Mouse (Mus musculus): Measurements from ENCODE around the gene Bmpr1b. TPM values are rescaled to one million over a fixed set of nuclear protein-coding genes. Genes with fewer than 3 reads are reported as not detected.

Bmpr1b gene
- polyA plus RNA-seq, 1 experiment, result not detected

- Histone ChIP-seq H3K27ac (ENCODE audit: control insufficient read depth, insufficient read depth, low read depth, low read length, poor library complexity) (no peak overlapping the region), H3K4me3 (replicated peaks; ENCODE audit: control insufficient read depth, low read depth, low read length) (no peak overlapping the region), H3K4me1 (ENCODE audit: control insufficient read depth, insufficient read depth, low read length) (no peaks in the 10 kb centered on the region)
- TF ChIP-seq CTCF (IDR thresholded peaks at IDR 0.05; ENCODE audit: control insufficient read depth, insufficient read depth, low read length) (no peak), POLR2A (IDR thresholded peaks at IDR 0.05; ENCODE audit: borderline replicate concordance, control insufficient read depth, low read depth, low read length) (no peak)
- 83% methylated on average over 10 of the region's 10 CpGs for WGBS
Observed at GRCm38 (mm10) chr3:142104027-142104805, 65.0 kb downstream of the Bmpr1b start.

GRCm38 (mm10) chr3:142103622-142104021, 65.6 kb downstream of the Bmpr1b start:
- no peak overlapping the region for H3K27ac ChIP-seq (ENCODE audit: control insufficient read depth, insufficient read depth, low read depth, low read length, poor library complexity)
- no peak overlapping the region for H3K4me3 ChIP-seq (replicated peaks; ENCODE audit: control insufficient read depth, low read depth, low read length)
- H3K4me1 ChIP-seq (ENCODE audit: control insufficient read depth, insufficient read depth, low read length), result no peaks in the 10 kb centered on the region
- TF ChIP-seq POLR2A (IDR thresholded peaks at IDR 0.05; ENCODE audit: borderline replicate concordance, control insufficient read depth, low read depth, low read length) (no peak), CTCF (IDR thresholded peaks at IDR 0.05; ENCODE audit: control insufficient read depth, insufficient read depth, low read length) (no peak)
- 81% methylated on average over 4 of the region's 4 CpGs for WGBS

- H3K4me1 ChIP-seq (ENCODE audit: control insufficient read depth, insufficient read depth, low read length), result no peaks in the 10 kb centered on the region
- WGBS, result 71% methylated on average over 2 of the region's 2 CpGs
- H3K27ac ChIP-seq (ENCODE audit: control insufficient read depth, insufficient read depth, low read depth, low read length, poor library complexity), result no peak overlapping the region
- TF ChIP-seq CTCF (IDR thresholded peaks at IDR 0.05; ENCODE audit: control insufficient read depth, insufficient read depth, low read length) (no peak), POLR2A (IDR thresholded peaks at IDR 0.05; ENCODE audit: borderline replicate concordance, control insufficient read depth, low read depth, low read length) (no peak)
- H3K4me3 ChIP-seq (replicated peaks; ENCODE audit: control insufficient read depth, low read depth, low read length), result no peak overlapping the region
Observed at GRCm38 (mm10) chr3:142099151-142099550, 70.1 kb downstream of the Bmpr1b start.

- Histone ChIP-seq H3K4me1 (ENCODE audit: control insufficient read depth, insufficient read depth, low read length) (no peaks in the 10 kb centered on the region), H3K4me3 (replicated peaks; ENCODE audit: control insufficient read depth, low read depth, low read length) (no peak overlapping the region), H3K27ac (ENCODE audit: control insufficient read depth, insufficient read depth, low read depth, low read length, poor library complexity) (no peak overlapping the region)
- 78% methylated on average over 4 of the region's 4 CpGs for WGBS
- TF ChIP-seq POLR2A (IDR thresholded peaks at IDR 0.05; ENCODE audit: borderline replicate concordance, control insufficient read depth, low read depth, low read length) (no peak), CTCF (IDR thresholded peaks at IDR 0.05; ENCODE audit: control insufficient read depth, insufficient read depth, low read length) (no peak)
Observed at GRCm38 (mm10) chr3:142094049-142094448, 75.2 kb downstream of the Bmpr1b start.

GRCm38 (mm10) chr3:142089684-142090083, 79.5 kb downstream of the Bmpr1b start:
- no peaks in the 10 kb centered on the region for H3K4me1 ChIP-seq (ENCODE audit: control insufficient read depth, insufficient read depth, low read length)
- TF ChIP-seq POLR2A (IDR thresholded peaks at IDR 0.05; ENCODE audit: borderline replicate concordance, control insufficient read depth, low read depth, low read length) (no peak), CTCF (IDR thresholded peaks at IDR 0.05; ENCODE audit: control insufficient read depth, insufficient read depth, low read length) (no peak)
- whole genome bisulfite sequencing, result 92% methylated on average over 4 of the region's 4 CpGs

DNA sequence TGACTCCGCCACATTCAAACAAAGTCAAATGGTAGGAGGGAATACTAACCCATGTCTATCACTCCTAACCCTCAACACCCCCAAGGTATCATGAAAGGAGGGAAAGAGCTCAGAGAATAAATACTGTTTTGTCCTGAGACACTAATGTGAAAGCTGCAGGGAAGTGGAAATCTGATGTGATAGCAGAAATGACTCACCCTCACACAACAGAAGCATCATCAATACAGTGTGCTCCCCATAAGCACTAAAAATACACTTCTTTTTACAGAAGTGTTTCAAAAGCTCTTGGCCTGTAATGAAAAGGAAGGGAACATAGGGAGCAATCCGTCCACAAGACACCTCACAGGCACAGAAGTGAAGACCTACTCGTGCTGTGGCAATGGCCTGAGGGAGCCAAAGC, 83.3 kb downstream of the Bmpr1b start:
- no peak for TF ChIP-seq CTCF (IDR thresholded peaks at IDR 0.05; ENCODE audit: control insufficient read depth, insufficient read depth, low read length)
- TF ChIP-seq POLR2A (IDR thresholded peaks at IDR 0.05; ENCODE audit: borderline replicate concordance, control insufficient read depth, low read depth, low read length), result no peak
- H3K4me3 ChIP-seq (replicated peaks; ENCODE audit: control insufficient read depth, low read depth, low read length), result no peak overlapping the region
- H3K4me1 ChIP-seq (ENCODE audit: control insufficient read depth, insufficient read depth, low read length), result no peaks in the 10 kb centered on the region
- H3K27ac ChIP-seq (ENCODE audit: control insufficient read depth, insufficient read depth, low read depth, low read length, poor library complexity), result no peak overlapping the region
- 82% methylated on average over 3 of the region's 3 CpGs for WGBS

More at GRCm38 (mm10) chr3:142089684-142090083, 79.5 kb downstream of the Bmpr1b start:
- Histone ChIP-seq H3K4me3 (replicated peaks; ENCODE audit: control insufficient read depth, low read depth, low read length) (no peak overlapping the region), H3K27ac (ENCODE audit: control insufficient read depth, insufficient read depth, low read depth, low read length, poor library complexity) (no peak overlapping the region)

DNA sequence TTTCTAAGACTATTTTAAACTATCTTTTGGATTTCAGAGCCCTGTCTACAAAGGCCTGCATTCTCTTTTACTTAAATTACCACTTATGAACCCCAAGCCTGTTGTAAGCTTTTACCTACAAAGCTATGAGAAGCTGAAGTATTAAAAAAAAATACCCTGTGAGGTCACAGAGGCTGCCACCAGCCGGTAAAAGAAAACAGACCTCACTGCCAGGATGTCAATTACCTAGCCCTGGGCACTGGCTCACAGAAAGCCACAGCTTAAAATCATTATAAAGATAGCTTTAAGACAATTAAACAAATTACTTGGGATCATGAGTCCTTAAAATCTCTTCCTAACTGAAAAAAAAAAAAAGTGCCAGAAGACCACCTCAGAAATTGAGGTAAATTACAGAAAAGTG, 85.1 kb downstream of the Bmpr1b start:
- TF ChIP-seq CTCF (IDR thresholded peaks at IDR 0.05; ENCODE audit: control insufficient read depth, insufficient read depth, low read length) (no peak), POLR2A (IDR thresholded peaks at IDR 0.05; ENCODE audit: borderline replicate concordance, control insufficient read depth, low read depth, low read length) (no peak)
- 57% methylated on average over 1 of the region's 1 CpGs for WGBS
- no peak overlapping the region for H3K4me3 ChIP-seq (replicated peaks; ENCODE audit: control insufficient read depth, low read depth, low read length)
- no peaks in the 10 kb centered on the region for H3K4me1 ChIP-seq (ENCODE audit: control insufficient read depth, insufficient read depth, low read length)
- H3K27ac ChIP-seq (ENCODE audit: control insufficient read depth, insufficient read depth, low read depth, low read length, poor library complexity), result no peak overlapping the region

DNA sequence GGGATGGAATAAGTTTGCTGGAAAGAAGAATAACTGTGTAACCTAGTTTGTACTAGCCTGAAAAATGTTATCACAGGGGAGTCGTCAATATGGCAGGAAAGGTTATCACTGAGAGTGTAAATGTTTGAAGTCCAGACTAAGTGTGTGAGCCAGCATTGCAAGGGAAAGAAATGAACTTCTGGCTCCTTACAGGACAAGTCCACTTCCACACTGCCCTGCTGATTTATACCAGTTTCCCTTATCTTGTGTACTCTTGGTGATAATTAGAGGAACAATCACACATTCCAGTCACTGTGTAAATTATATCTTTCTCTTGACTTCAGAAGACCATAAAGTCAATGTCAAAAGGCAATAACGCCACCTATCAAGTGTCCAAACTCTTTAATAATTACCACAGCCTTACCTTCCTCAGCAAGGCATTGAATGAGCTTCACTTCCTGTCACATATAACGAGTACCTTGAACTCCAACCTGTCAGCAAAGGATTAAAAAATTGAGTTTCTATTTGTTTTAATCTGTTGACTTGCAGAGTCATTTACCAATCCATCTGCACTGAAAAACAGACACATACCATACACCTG, 91.4 kb downstream of the Bmpr1b start:
- TF ChIP-seq CTCF (IDR thresholded peaks at IDR 0.05; ENCODE audit: control insufficient read depth, insufficient read depth, low read length), result no peak
- TF ChIP-seq POLR2A (IDR thresholded peaks at IDR 0.05; ENCODE audit: borderline replicate concordance, control insufficient read depth, low read depth, low read length), result no peak
- no peak overlapping the region for H3K27ac ChIP-seq (ENCODE audit: control insufficient read depth, insufficient read depth, low read depth, low read length, poor library complexity)
- no peak overlapping the region for H3K4me3 ChIP-seq (replicated peaks; ENCODE audit: control insufficient read depth, low read depth, low read length)
- H3K4me1 ChIP-seq (ENCODE audit: control insufficient read depth, insufficient read depth, low read length), result no peaks in the 10 kb centered on the region
- 50% methylated on average over 3 of the region's 3 CpGs for WGBS
